Mouse (Mus musculus) CD4-positive, CD25-positive, alpha-beta regulatory T cell, adult 9 weeks (primary cell): ENCODE data around the gene Rnaset2a. TPM values are rescaled to one million over a fixed set of nuclear protein-coding genes. Genes with fewer than 3 reads are reported as not detected.

ENCODE experiments used
- polyA plus RNA-seq: library from polyadenylated mRNA; unstranded; fragments of 100-300 nt; shearing (Covaris generic); gene quantifications from one replicate; pipeline ENCODE4 v1.2.1, GENCODE M21; 2017

Rnaset2a gene
- polyA plus RNA-seq = 23.2 TPM

GRCm38 (mm10) chr17:8147439-8148316, at the start of gene Rnaset2a, which contains the start of gene Gm49673:
TSS of gene Rnaset2a (minus strand) at chr17:8148097.
TSS of gene Gm49673 (minus strand) at chr17:8147788.

GRCm38 (mm10) chr17:8164701-8165607, 17.1 kb upstream of the Rnaset2a start, which contains the start of gene Fgfr1op:
TSS of gene Fgfr1op (plus strand) at chr17:8165501.

Other genes with a start within 250 kb of the Rnaset2a start
- gene Tagap, start 222.1 kb downstream of the Rnaset2a start, polyA plus RNA-seq = 180 TPM
- 26.7 TPM for gene Rsph3a, start 202.5 kb downstream of the Rnaset2a start, polyA plus RNA-seq
- not detected for gene Gm49673, start 309 bp downstream of the Rnaset2a start, polyA plus RNA-seq
- 34.0 TPM for gene Fgfr1op, start 17.4 kb upstream of the Rnaset2a start, polyA plus RNA-seq
- gene Ccr6, start 87.9 kb upstream of the Rnaset2a start, polyA plus RNA-seq = 52.0 TPM
- 187 TPM for gene Mpc1, start 134.8 kb upstream of the Rnaset2a start, polyA plus RNA-seq
- 209 TPM for gene Sft2d1, start 163.0 kb upstream of the Rnaset2a start, polyA plus RNA-seq
- 0.11 TPM for gene Prr18, start 189.4 kb upstream of the Rnaset2a start, polyA plus RNA-seq
- gene T2, start 207.9 kb upstream of the Rnaset2a start, polyA plus RNA-seq = not detected